Mouse (Mus musculus): ENCODE data around the gene Lifr. TPM values are rescaled to one million over a fixed set of nuclear protein-coding genes. Genes with fewer than 3 reads are reported as not detected.

Lifr gene
- total RNA-seq, 2 experiments from 2014 or later = 47.8 to 56.1 TPM

DNA sequence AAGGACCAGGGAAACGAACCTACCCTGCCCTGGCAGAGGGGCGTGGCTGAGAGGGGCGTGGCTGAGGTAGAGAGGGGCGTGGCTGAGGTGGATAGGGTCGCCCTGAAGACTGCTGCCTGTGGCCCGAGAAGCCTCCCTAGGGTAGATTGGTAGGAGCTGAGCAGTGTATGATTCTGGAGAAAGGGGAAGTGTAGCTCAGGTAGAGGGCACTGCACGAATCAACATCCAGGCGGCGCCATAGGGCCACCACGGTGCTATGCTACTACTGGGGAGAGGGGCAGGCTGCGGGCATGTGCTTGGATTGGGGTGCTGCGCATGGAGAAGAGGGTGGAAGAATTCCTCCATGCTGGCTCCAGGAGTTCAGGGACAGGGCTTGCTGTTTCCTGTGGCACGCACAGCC lies 42.3 kb downstream of the Lifr start:
- Histone ChIP-seq H3K4me3 (no peak overlapping the region), H3K27ac (no peak overlapping the region)
- intact Hi-C loops (cut with DNase I) = loop anchor here (5.0 kb wide), 1 partner anchor 425 kb away; the partner anchor contains the start of gene Rictor
- DNase-seq (ENCODE audit: extremely low spot score in 1 of 2, low spot score in 2 of 2) = no peak
- peak; percentile 20 for TF ChIP-seq CTCF (IDR thresholded peaks at IDR 0.05)

DNA sequence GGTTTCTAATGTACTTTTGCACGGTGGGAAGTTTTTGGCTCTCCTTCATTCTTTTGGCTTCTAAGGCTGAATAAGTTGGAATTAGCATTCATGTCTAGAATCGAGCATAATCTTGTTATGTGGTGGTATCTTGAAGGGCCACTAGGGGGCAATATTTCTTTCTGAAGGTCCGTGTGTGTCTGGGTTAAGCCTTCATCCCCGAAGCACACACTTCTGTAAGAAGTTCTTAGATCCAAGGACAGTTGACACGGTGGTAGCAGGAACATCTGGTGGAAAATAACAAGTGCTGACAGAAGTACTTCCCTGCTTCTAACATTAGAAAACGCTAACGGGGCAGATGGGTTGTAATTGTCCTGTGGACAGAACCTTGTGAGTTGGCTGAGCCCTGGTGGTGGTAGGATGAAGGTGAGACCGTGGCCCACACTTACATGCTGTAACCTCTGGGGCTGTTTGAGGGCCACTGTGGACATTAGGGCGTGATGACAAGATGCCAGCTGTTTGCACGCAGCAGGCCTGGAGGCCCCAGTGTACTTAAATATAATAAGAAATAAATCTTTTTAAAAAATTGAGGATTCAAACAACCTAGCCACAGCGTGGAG lies 44.1 kb downstream of the Lifr start:
- peak in 1 of 2 experiments; percentile 23 for DNase-seq (ENCODE audit: extremely low spot score in 1 of 2, low spot score in 2 of 2)
- intact Hi-C loops (cut with DNase I) = loop anchor here (2.0 to 5.0 kb wide), 2 partner anchors 92 to 427 kb away; partner anchors contain the start of gene Rictor
- H3K27ac ChIP-seq = no peak overlapping the region
- H3K4me3 ChIP-seq = no peak overlapping the region
- peak; percentile 66 for TF ChIP-seq CTCF (IDR thresholded peaks at IDR 0.05)

DNA sequence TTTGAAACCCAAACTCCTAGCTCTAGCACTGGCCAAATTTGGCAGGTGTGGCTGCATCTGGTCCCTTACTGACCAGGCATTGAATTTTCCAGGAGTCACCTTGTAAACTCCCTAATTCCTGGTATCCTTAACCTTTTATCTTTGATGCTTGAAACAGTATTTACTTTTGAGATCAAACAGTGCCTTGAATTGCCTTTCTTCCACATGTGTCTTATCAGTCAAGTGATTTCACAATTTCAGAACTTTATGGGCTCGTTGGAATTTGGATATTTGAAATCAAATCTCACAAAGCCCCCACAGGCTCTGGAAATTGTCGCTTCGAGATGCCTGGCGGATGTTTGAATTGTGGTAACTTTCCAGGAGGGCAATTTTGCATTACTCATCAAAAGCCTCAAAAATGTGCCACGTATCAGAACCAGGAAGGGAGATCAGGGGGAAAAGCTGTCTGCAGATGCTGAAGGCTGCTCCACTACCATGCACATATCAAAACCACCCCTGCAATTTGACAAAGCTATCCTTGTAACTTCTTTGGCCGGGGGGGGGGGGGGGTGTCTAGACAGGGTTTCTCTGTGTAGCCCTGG lies 45.7 kb downstream of the Lifr start:
- Histone ChIP-seq H3K27ac (no peak overlapping the region), H3K4me3 (no peak overlapping the region)
- intact Hi-C loops (cut with DNase I) = loop anchor here (2.0 kb wide), 1 partner anchor 91 kb away; no protein-coding TSS in a partner anchor
- TF ChIP-seq CTCF (IDR thresholded peaks at IDR 0.05) = no peak
- no peak for DNase-seq (ENCODE audit: extremely low spot score in 1 of 2, low spot score in 2 of 2)

- no peak for DNase-seq (ENCODE audit: extremely low spot score in 1 of 2, low spot score in 2 of 2)
- Histone ChIP-seq H3K4me3 (no peak overlapping the region), H3K27ac (no peak overlapping the region)
- no peak for TF ChIP-seq CTCF (IDR thresholded peaks at IDR 0.05)
- intact Hi-C loops (cut with DNase I) = no loop called here
Measured at GRCm38 (mm10) chr15:7136912-7137311, 46.5 kb downstream of the Lifr start.

DNA sequence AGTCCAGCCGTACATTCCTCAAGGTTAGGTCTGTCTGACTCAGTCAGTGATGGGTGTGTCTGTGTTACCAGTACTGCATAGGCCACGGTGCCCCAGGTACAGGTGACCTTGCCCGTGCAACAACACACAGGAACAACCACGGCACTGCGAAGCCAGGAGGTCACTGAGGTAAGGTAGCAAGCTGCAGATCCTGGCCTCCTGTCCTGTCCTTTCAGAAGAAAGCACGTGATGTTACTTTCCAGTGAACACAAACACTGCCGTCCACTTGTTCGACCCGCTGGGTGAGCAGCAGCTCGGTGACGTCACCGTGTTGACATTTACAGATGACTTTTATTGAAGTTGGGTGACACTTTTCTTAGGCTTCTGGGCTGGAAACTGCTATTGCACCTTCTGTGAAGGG lies 47.2 kb downstream of the Lifr start:
- no peak for TF ChIP-seq CTCF (IDR thresholded peaks at IDR 0.05)
- Histone ChIP-seq H3K4me3 (no peak overlapping the region), H3K27ac (no peak overlapping the region)
- intact Hi-C loops (cut with DNase I) = no loop called here
- DNase-seq (ENCODE audit: extremely low spot score in 1 of 2, low spot score in 2 of 2) = no peak

DNA sequence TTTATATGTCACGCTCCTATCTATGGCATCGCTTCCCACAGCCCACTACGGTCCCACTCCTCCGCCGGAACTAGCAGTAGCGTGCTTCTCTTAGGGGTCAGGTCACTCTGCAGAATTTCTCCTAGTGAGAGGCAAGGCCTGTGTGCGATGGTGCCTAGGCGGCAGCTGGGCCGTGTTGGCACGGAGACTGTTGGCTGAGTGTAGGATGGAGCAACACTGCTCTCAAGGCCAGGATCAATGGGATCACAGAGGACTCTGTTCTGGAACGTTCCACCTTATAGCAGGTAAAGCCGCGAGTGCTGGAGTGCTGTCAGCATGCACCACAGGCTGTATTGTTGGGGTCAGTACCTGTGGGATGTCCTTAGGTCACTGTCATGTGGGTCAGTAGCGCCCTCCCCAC lies 48.1 kb downstream of the Lifr start:
- H3K27ac ChIP-seq = no peak overlapping the region
- DNase-seq (ENCODE audit: extremely low spot score in 1 of 2, low spot score in 2 of 2) = no peak
- no peak for TF ChIP-seq CTCF (IDR thresholded peaks at IDR 0.05)
- intact Hi-C loops (cut with DNase I) = no loop called here
- H3K4me3 ChIP-seq = no peak overlapping the region

DNA sequence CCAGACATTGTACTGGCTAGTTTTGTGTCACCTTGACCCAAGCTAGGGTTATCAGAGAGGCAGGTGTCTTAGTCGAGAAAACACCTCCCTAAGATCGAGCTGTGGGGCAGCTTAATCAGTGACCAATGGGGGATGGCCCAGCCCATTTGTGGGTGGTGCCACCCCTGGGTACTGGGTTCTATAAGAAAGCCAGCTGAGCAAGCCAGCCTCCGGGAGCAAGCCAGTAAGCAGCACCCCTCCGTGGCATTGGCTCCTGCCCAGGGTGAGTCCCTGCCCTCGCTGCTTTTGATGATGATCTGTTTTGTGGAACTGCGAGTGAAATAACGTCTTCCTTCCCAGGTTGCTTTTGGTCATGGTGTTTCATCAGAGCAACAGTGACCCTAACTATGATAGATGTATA lies 49.9 kb downstream of the Lifr start:
- Histone ChIP-seq H3K27ac (no peak overlapping the region), H3K4me3 (no peak overlapping the region)
- DNase-seq (ENCODE audit: extremely low spot score in 1 of 2, low spot score in 2 of 2) = no peak
- TF ChIP-seq CTCF (IDR thresholded peaks at IDR 0.05) = no peak
- intact Hi-C loops (cut with DNase I) = no loop called here

DNA sequence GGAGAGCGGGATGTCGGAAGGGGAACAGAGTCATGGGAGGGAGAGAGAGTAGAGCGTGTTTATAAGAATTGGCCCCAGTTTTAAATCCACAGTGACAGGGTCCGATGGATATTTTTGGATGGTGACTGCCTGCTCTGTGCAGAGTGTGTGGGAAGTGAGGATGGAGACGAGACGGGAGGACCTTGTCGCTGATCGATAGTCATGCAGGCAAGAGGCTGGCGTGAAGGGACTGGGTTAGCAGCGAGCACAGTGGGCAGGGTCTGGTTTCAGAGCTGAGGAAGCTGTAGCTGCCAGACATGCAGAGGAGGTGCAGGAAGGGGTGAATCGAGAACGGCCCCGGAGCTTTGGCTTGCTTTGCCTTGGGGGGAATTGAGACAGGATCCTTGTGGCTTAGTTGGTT lies 50.8 kb downstream of the Lifr start:
- intact Hi-C loops (cut with DNase I) = no loop called here
- no peak overlapping the region for H3K27ac ChIP-seq
- no peak for DNase-seq (ENCODE audit: extremely low spot score in 1 of 2, low spot score in 2 of 2)
- TF ChIP-seq CTCF (IDR thresholded peaks at IDR 0.05) = no peak
- H3K4me3 ChIP-seq = peak overlapping the region; percentile 14

DNA sequence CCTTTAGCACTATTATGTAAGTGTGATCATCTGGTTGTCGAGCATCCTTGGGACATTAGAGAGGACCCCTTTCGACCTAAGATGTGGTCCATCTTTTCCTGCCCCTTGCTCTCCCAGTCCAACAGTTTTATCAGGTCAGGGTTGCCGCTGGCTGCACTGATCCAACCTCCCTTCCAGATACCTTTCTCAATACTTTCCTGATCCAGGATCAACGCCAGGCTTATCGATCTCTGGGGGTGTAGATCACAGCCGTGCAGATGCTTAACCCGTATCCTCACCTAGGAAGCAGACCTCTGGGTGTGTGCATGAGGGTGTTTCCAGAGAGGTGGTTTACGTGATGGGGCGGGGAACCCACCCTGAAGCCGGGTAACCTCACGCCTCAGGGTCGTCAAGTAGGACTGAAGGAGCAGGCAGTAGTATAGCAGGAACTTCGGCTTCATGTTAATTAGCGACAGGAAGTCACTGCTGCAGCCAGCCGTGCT lies 53.3 kb downstream of the Lifr start:
- H3K4me3 ChIP-seq = no peak overlapping the region
- intact Hi-C loops (cut with DNase I) = no loop called here
- H3K27ac ChIP-seq = no peak overlapping the region
- TF ChIP-seq CTCF (IDR thresholded peaks at IDR 0.05) = no peak
- DNase-seq (ENCODE audit: extremely low spot score in 1 of 2, low spot score in 2 of 2) = no peak

DNA sequence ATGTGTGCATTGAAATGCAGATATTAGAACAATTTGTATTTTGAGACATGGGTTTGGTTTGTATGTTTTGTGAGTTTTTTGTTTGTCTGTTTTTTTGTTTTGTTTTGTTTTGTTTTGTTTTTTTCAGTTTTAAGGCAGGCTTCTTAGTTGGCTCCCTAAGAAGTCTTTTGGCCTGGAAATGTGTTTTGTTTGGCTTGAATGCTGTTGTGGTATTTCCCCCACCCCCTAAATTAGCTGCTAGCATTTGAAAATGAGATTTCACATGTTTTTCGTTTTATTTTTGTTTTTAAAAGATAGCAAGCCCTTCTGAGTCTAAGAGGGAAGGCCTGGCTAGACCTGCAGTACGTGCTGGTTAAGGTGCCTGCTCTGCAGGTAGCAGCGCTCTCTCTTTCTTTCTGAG lies 54.1 kb downstream of the Lifr start:
- H3K4me3 ChIP-seq = no peak overlapping the region
- TF ChIP-seq CTCF (IDR thresholded peaks at IDR 0.05) = no peak
- DNase-seq (ENCODE audit: extremely low spot score in 1 of 2, low spot score in 2 of 2) = no peak
- intact Hi-C loops (cut with DNase I) = no loop called here
- H3K27ac ChIP-seq = no peak overlapping the region

- Histone ChIP-seq H3K27ac (no peak overlapping the region), H3K4me3 (no peak overlapping the region)
- no peak for DNase-seq (ENCODE audit: extremely low spot score in 1 of 2, low spot score in 2 of 2)
- TF ChIP-seq CTCF (IDR thresholded peaks at IDR 0.05) = no peak
- intact Hi-C loops (cut with DNase I) = no loop called here
Measured at GRCm38 (mm10) chr15:7144942-7145341, 54.5 kb downstream of the Lifr start.

- no peak for DNase-seq (ENCODE audit: extremely low spot score in 1 of 2, low spot score in 2 of 2)
- intact Hi-C loops (cut with DNase I) = no loop called here
- H3K27ac ChIP-seq = no peak overlapping the region; the same call in 1 of the 2 replicates
Measured at GRCm38 (mm10) chr15:7145555-7145954, 55.1 kb downstream of the Lifr start.

DNA sequence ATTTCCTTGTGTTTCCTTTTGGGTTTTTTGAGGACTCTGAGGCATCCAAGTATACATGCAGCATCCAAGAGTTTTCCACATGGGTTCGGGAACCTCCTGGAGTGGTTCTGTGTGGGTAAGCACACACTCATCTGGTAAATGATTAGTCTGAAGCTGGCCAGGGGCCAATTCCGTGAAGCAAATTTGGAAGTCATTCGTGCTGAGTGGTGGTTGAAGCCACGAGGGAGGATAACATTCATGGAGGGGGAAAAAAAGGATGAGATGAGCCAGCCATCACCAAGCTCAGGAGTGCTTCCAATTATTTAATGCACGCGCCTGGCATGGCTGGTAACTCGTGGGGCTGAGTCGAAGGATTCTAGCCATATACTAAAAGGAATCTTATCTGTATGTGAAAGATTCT lies 56.1 kb downstream of the Lifr start:
- intact Hi-C loops (cut with DNase I) = no loop called here

More at GRCm38 (mm10) chr15:7145555-7145954, 55.1 kb downstream of the Lifr start:
- H3K4me3 ChIP-seq = no peak overlapping the region
- TF ChIP-seq CTCF (IDR thresholded peaks at IDR 0.05) = no peak

More for the DNA sequence above, 56.1 kb downstream of the Lifr start:
- Histone ChIP-seq H3K4me3 (no peak overlapping the region), H3K27ac (no peak overlapping the region)
- peak; percentile 29 to 31 for DNase-seq (ENCODE audit: extremely low spot score in 1 of 2, low spot score in 2 of 2)
- no peak for TF ChIP-seq CTCF (IDR thresholded peaks at IDR 0.05)
